10 mouse cellular contexts compared by ENCODE assay signal in the genomic region with DNA sequence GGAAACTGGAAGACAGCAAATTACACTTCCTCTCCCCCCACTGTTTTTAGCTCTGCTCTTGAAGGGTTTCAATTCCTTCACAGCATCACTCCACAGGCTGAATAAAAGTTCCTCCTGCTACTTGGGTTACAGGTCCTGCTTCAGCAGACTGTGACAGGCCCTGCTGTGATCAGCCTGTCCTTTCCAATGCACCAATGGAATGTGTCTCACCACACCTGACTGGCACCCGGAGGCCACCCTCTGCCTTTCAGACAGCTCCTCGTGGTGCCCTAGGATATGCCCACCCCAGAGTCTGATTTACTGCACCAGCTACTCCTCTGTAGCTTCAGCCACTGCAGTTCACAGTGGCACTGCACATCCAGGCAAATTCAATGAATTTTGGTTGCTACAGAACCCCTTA.
A peak's percentile ranks its signal among the peaks of the same experiment; 100 is the strongest.
DNase-seq lines count a peak whose midpoint lies in the region; ATAC-seq lines count a peak whose summit lies in the region.
"Had no signal": no experiment of that assay in that cellular context is flagged by ENCODE, and none has a peak within 500 bp of the region (broad histone marks: within the 10 kb centered on the region; RNA-seq: fewer than 3 reads in every experiment).

No protein-coding gene starts in this region.

- H3K27me3 ChIP-seq in embryonic facial prominence, embryonic 11.5 days (ENCODE audit: control insufficient read depth, insufficient read depth, low read length), result no peaks in the 10 kb centered on the region
- H3K27me3 ChIP-seq in forebrain, embryonic 15.5 days, result no peaks in the 10 kb centered on the region
- H3K27me3 ChIP-seq in kidney, embryonic 16.5 days (ENCODE audit: insufficient read depth, low read length), result no peaks in the 10 kb centered on the region
- no peaks in the 10 kb centered on the region for H3K27me3 ChIP-seq in midbrain, embryonic 13.5 days
- H3K27me3 ChIP-seq in liver, embryonic 11.5 days (replicated peaks; ENCODE audit: control insufficient read depth, insufficient read depth, low read length), result no peaks in the 10 kb centered on the region
- H3K27me3 ChIP-seq: limb, embryonic 15.5 days had no signal

- peaks cover 11% of the 10 kb centered on the region for H3K4me1 ChIP-seq in embryonic facial prominence, embryonic 11.5 days (ENCODE audit: control insufficient read depth, insufficient read depth, low read length)
- peaks cover 19% of the 10 kb centered on the region for H3K4me1 ChIP-seq in forebrain, embryonic 15.5 days
- peaks cover 39% of the 10 kb centered on the region for H3K4me1 ChIP-seq in kidney, embryonic 16.5 days (ENCODE audit: insufficient read depth, low read length)
- H3K4me1 ChIP-seq in midbrain, embryonic 13.5 days (replicated peaks), result peaks cover 23% of the 10 kb centered on the region
- no peaks in the 10 kb centered on the region for H3K4me1 ChIP-seq in liver, embryonic 11.5 days (replicated peaks; ENCODE audit: control insufficient read depth, insufficient read depth, low read length)

- peak; percentile 47; the same call in 1 of the 2 replicates for ATAC-seq in embryonic facial prominence, embryonic 11.5 days (replicated peaks; ENCODE audit: insufficient number of reproducible peaks, low FRiP score, low TSS enrichment, low read depth)
- peak; percentile 47 for ATAC-seq in forebrain, embryonic 15.5 days (replicated peaks)
- ATAC-seq in kidney, embryonic 16.5 days (ENCODE audit: low FRiP score, low TSS enrichment), result peak; percentile 93
- peak; percentile 60 for ATAC-seq in midbrain, embryonic 13.5 days
- ATAC-seq in liver, embryonic 11.5 days (replicated peaks; ENCODE audit: low FRiP score), result no peak

- H3K9ac ChIP-seq in embryonic facial prominence, embryonic 11.5 days (replicated peaks; ENCODE audit: low read length), result 0 out of 2 replicates have a peak overlapping the region, but pooled peaks have one; percentile 18
- no peak overlapping the region for H3K9ac ChIP-seq in forebrain, embryonic 15.5 days (replicated peaks)
- no peak overlapping the region for H3K9ac ChIP-seq in kidney, embryonic 16.5 days (replicated peaks; ENCODE audit: low read length)
- no peak overlapping the region for H3K9ac ChIP-seq in midbrain, embryonic 13.5 days (replicated peaks)
- no peak overlapping the region for H3K9ac ChIP-seq in liver, embryonic 11.5 days (ENCODE audit: low read depth, low read length)
- H3K9ac ChIP-seq: limb, embryonic 15.5 days had no signal

- H3K4me3 ChIP-seq in embryonic facial prominence, embryonic 11.5 days (ENCODE audit: low read depth, low read length), result no peak overlapping the region
- H3K4me3 ChIP-seq in forebrain, embryonic 15.5 days, result no peak overlapping the region
- H3K4me3 ChIP-seq in kidney, embryonic 16.5 days (ENCODE audit: low read length), result no peak overlapping the region
- H3K4me3 ChIP-seq in midbrain, embryonic 13.5 days (replicated peaks), result no peak overlapping the region
- H3K4me3 ChIP-seq in liver, embryonic 11.5 days (ENCODE audit: low read depth, low read length), result no peak overlapping the region
- H3K4me3 ChIP-seq: limb, embryonic 15.5 days; myocyte had no signal

- H3K36me3 ChIP-seq in embryonic facial prominence, embryonic 11.5 days (replicated peaks; ENCODE audit: control insufficient read depth, insufficient read depth, low read depth, low read length), result no peaks in the 10 kb centered on the region
- H3K36me3 ChIP-seq in forebrain, embryonic 15.5 days, result no peaks in the 10 kb centered on the region
- no peaks in the 10 kb centered on the region for H3K36me3 ChIP-seq in kidney, embryonic 16.5 days (ENCODE audit: insufficient read depth, low read length)
- no peaks in the 10 kb centered on the region for H3K36me3 ChIP-seq in midbrain, embryonic 13.5 days
- no peaks in the 10 kb centered on the region for H3K36me3 ChIP-seq in liver, embryonic 11.5 days (ENCODE audit: control insufficient read depth, insufficient read depth, low read length)
- H3K36me3 ChIP-seq: limb, embryonic 15.5 days had no signal

- DNase-seq in embryonic facial prominence, embryonic 11.5 days (ENCODE audit: low spot score), result no peak
- no peak for DNase-seq in right cerebral cortex, postnatal 25 days
- no peak for DNase-seq in cerebellum, adult 11-12 months
- DNase-seq in liver, embryonic 11.5 days (ENCODE audit: low spot score), result no peak
- DNase-seq in heart, adult 18-20 months, result no peak

- WGBS in embryonic facial prominence, embryonic 11.5 days, result 51% methylated on average over 2 of the region's 2 CpGs
- WGBS in forebrain, embryonic 15.5 days, result 49% methylated on average over 2 of the region's 2 CpGs
- WGBS in kidney, embryonic 16.5 days, result 27% methylated on average over 2 of the region's 2 CpGs
- WGBS in midbrain, embryonic 13.5 days, result 31% methylated on average over 2 of the region's 2 CpGs
- WGBS in liver, embryonic 11.5 days, result 54% methylated on average over 2 of the region's 2 CpGs

- no peak overlapping the region for H3K4me2 ChIP-seq in embryonic facial prominence, embryonic 11.5 days (ENCODE audit: low read depth, low read length)
- H3K4me2 ChIP-seq in forebrain, embryonic 15.5 days (replicated peaks), result no peak overlapping the region
- no peak overlapping the region for H3K4me2 ChIP-seq in kidney, embryonic 16.5 days (replicated peaks; ENCODE audit: low read depth, low read length)
- H3K4me2 ChIP-seq in midbrain, embryonic 13.5 days (replicated peaks), result no peak overlapping the region
- H3K4me2 ChIP-seq in liver, embryonic 11.5 days, result no peak overlapping the region
- H3K4me2 ChIP-seq: limb, embryonic 15.5 days had no signal

- H3K27ac ChIP-seq in embryonic facial prominence, embryonic 11.5 days (replicated peaks; ENCODE audit: low read depth, low read length), result peak overlapping the region; percentile 60; the same call in 1 of the 2 replicates
- H3K27ac ChIP-seq in forebrain, embryonic 15.5 days (replicated peaks), result 0 out of 2 replicates have a peak overlapping the region, but pooled peaks have one; percentile 7
- H3K27ac ChIP-seq in kidney, embryonic 16.5 days (ENCODE audit: low read length), result peak overlapping the region; percentile 92
- H3K27ac ChIP-seq in midbrain, embryonic 13.5 days, result peak overlapping the region; percentile 86; the same call in 1 of the 2 replicates
- no peak overlapping the region for H3K27ac ChIP-seq in liver, embryonic 11.5 days (ENCODE audit: low read depth, low read length)
- H3K27ac ChIP-seq: limb, embryonic 15.5 days had no signal

- no peaks in the 10 kb centered on the region for H3K9me3 ChIP-seq in embryonic facial prominence, embryonic 11.5 days (replicated peaks; ENCODE audit: control insufficient read depth, low read length)
- H3K9me3 ChIP-seq in forebrain, embryonic 15.5 days, result no peaks in the 10 kb centered on the region
- 0 out of 2 replicates have a peak, but pooled peaks cover 3% of the 10 kb centered on the region for H3K9me3 ChIP-seq in kidney, embryonic 16.5 days (ENCODE audit: low read length)
- peaks cover 2% of the 10 kb centered on the region; the same call in 1 of the 2 replicates for H3K9me3 ChIP-seq in midbrain, embryonic 13.5 days
- no peaks in the 10 kb centered on the region for H3K9me3 ChIP-seq in liver, embryonic 11.5 days (ENCODE audit: control insufficient read depth, low read length)
- H3K9me3 ChIP-seq: limb, embryonic 15.5 days had no signal
